Mouse (Mus musculus) midbrain, embryonic 15.5 days (tissue): Measurements from ENCODE around the gene N4bp2l2. TPM values are rescaled to one million over a fixed set of nuclear protein-coding genes. Genes with fewer than 3 reads are reported as not detected.

Experiments
- ATAC-seq: fragments of 200-750 bp; cut with Nextera tagmentation; replicated peaks from 2 replicates; pipeline ENCODE4 v1.8.0; 2017; ENCODE audit warnings: moderate TSS enrichment
- H3K27ac ChIP-seq: fragments of 300-500 bp; sonication (generic); 2 replicates; pipeline ENCODE4 v1.5.1; 2015; ENCODE audit warnings: mild to moderate bottlenecking, inconsistent platforms
- H3K27me3 ChIP-seq: fragments of 300-500 bp; sonication (generic); replicated peaks from 2 replicates; pipeline ENCODE4 v1.6.1; 2015; ENCODE audit warnings: inconsistent platforms
- H3K36me3 ChIP-seq: fragments of 300-500 bp; sonication (generic); replicated peaks from 2 replicates; pipeline ENCODE4 v1.6.1; 2015; ENCODE audit warnings: inconsistent platforms
- H3K4me1 ChIP-seq: fragments of 300-500 bp; sonication (generic); 2 replicates; pipeline ENCODE4 v1.6.1; 2015; ENCODE audit warnings: inconsistent platforms
- H3K4me2 ChIP-seq: fragments of 300-500 bp; sonication (generic); 2 replicates; pipeline ENCODE4 v1.6.1; 2015; ENCODE audit warnings: inconsistent platforms, mild to moderate bottlenecking, moderate library complexity
- H3K4me3 ChIP-seq: fragments of 300-500 bp; sonication (generic); 2 replicates; pipeline ENCODE4 v1.5.1; 2015; ENCODE audit warnings: mild to moderate bottlenecking, inconsistent platforms
- H3K9ac ChIP-seq: fragments of 300-500 bp; sonication (generic); 2 replicates; pipeline ENCODE4 v1.6.1; 2015; ENCODE audit warnings: mild to moderate bottlenecking, inconsistent platforms
- H3K9me3 ChIP-seq: fragments of 300-500 bp; sonication (generic); 2 replicates; pipeline ENCODE4 v1.6.1; 2016; ENCODE audit warnings: inconsistent platforms
- WGBS: fragments of 180-500 bp; shearing (Covaris S2); methylation state at CpG from one replicate; pipeline ENCODE4 v1.1.7; 2015; ENCODE audit warnings: mixed read lengths; 5-methylcytosine and 5-hydroxymethylcytosine counted together
- polyA plus RNA-seq: library from polyadenylated mRNA; unstranded; fragments of >200 nt; fragmentation: Nextera tagmentation; extraction: Ambion mirVana; gene quantifications from 2 replicates; pipeline ENCODE4 v1.2.1, GENCODE M21; 2015

Gene N4bp2l2
- polyA plus RNA-seq, 1 experiment from 2014 or later: 27.3 TPM

DNA sequence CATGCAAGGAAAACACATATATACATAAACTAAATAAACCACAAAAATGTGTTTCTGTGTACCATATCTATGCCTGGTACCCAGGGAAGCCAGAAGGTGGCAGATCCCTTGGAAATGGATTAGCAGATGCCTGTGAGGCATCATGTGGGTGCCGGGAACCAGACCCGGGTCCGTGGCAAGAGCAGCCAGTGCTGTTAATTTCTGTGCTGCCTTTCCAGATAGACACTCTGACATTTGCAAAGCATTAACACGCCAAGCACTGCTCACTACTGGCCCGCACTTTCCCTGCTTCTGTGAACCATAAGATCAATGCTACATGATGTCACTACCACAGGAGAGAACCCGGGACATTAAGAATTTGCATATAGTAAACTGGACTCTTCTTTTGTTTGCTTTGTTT, 59.9 kb downstream of the N4bp2l2 start:
- no peak overlapping the region for H3K4me2 ChIP-seq
- H3K36me3 ChIP-seq: peaks cover 12% of the 10 kb centered on the region; the same call in 1 of the 2 replicates
- no peak for ATAC-seq
- H3K9ac ChIP-seq: no peak overlapping the region
- H3K27ac ChIP-seq: no peak overlapping the region
- H3K4me3 ChIP-seq: no peak overlapping the region
- WGBS: 97% methylated on average over 6 of the region's 6 CpGs
- H3K27me3 ChIP-seq: no peaks in the 10 kb centered on the region
- H3K4me1 ChIP-seq: peaks cover 5% of the 10 kb centered on the region; the same call in 1 of the 2 replicates
- H3K9me3 ChIP-seq: no peaks in the 10 kb centered on the region

DNA sequence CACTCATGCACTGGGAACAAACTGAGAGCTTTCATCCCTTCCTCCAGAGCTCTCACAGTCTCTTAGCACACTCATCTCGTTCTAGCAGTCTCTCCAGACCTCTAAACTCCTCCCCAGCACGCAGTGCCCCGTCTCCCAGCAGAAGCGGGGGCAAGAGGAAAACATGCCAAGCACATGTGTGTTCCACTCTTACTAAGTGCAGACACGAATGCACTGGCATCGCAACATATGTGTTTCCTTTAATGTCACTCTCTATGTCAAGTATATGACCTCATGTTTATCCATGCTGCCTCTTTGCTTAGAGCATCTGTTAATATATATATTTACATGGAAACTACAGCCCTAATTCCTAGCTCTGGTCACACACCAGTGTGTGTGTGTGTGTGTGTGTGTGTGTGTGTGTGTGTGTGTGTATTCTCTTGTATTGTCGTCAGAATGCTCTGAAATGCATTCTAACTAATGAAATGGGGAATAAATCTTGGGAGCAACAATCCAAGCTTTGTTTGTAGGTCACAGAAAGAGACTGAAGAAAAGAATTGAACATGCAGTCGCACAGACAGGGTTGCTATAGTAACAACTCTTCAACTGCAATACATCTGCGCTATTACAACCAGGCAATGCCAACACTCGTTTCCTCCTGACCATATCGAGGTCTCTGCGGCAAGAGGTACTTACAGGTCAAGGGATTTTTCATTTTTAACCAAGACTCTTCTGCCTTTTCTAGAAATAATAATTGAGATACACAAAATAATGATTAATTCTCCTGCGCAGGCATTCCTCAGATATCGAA, 64.3 kb downstream of the N4bp2l2 start:
- H3K9me3 ChIP-seq: no peaks in the 10 kb centered on the region
- ATAC-seq: peak; percentile 81
- 59% methylated on average over 14 of the region's 14 CpGs for WGBS
- 0 out of 2 replicates have a peak, but pooled peaks cover 7% of the 10 kb centered on the region for H3K36me3 ChIP-seq
- no peak overlapping the region for H3K4me2 ChIP-seq
- no peaks in the 10 kb centered on the region for H3K27me3 ChIP-seq
- H3K9ac ChIP-seq: no peak overlapping the region
- H3K4me3 ChIP-seq: no peak overlapping the region
- peak overlapping the region; percentile 40 for H3K27ac ChIP-seq
- H3K4me1 ChIP-seq: peaks cover 10% of the 10 kb centered on the region; the same call in 1 of the 2 replicates

DNA sequence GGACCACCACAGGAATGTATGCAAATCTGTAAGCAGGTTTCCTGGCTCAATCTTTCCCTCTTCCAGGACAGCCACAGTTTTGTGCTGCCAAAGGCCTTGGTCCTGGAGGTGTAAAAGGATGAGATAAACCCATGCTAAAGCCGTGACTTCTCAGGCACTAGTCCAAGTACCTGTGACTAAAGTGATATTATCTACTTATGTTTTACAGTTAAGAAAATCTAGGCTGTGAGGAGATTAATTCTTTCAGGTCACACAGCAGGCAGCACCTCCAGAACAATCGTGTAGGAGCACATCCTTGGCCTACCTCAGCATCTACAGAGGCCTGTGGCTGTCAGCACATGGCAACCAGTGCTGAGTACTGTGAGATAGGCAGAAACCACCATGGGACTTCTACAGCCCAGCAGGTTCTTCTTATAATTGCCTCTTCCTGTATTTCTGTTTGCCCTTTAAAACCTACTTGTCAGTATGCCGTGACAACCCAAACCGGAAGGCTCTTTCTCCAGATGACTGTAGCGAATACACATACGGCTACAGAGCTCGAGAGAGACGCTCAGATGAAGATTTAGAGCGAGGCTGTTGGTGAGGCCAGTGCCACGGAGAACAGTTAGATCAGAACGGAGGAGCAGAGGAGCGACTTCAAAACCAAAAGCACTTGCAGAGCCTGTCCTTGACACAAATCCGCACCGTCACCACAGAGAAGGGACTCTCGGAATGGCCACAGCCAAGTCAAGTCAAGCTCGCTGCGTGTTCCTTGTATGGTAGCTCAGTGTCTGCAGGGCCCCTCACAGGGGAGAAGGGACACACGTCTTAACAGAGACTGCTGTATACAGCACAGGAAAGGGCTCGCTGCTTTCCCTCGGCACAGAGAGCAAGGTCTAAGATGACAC, 65.2 kb downstream of the N4bp2l2 start:
- no peak overlapping the region for H3K9ac ChIP-seq
- H3K27me3 ChIP-seq: 0 out of 2 replicates have a peak, but pooled peaks cover 4% of the 10 kb centered on the region
- ATAC-seq: peak; percentile 40
- H3K4me3 ChIP-seq: no peak overlapping the region
- whole genome bisulfite sequencing: 73% methylated on average over 20 of the region's 20 CpGs
- no peaks in the 10 kb centered on the region for H3K36me3 ChIP-seq
- no peaks in the 10 kb centered on the region for H3K9me3 ChIP-seq
- peak overlapping the region; percentile 40 for H3K27ac ChIP-seq
- H3K4me1 ChIP-seq: peaks cover 10% of the 10 kb centered on the region; the same call in 1 of the 2 replicates
- no peak overlapping the region for H3K4me2 ChIP-seq

DNA sequence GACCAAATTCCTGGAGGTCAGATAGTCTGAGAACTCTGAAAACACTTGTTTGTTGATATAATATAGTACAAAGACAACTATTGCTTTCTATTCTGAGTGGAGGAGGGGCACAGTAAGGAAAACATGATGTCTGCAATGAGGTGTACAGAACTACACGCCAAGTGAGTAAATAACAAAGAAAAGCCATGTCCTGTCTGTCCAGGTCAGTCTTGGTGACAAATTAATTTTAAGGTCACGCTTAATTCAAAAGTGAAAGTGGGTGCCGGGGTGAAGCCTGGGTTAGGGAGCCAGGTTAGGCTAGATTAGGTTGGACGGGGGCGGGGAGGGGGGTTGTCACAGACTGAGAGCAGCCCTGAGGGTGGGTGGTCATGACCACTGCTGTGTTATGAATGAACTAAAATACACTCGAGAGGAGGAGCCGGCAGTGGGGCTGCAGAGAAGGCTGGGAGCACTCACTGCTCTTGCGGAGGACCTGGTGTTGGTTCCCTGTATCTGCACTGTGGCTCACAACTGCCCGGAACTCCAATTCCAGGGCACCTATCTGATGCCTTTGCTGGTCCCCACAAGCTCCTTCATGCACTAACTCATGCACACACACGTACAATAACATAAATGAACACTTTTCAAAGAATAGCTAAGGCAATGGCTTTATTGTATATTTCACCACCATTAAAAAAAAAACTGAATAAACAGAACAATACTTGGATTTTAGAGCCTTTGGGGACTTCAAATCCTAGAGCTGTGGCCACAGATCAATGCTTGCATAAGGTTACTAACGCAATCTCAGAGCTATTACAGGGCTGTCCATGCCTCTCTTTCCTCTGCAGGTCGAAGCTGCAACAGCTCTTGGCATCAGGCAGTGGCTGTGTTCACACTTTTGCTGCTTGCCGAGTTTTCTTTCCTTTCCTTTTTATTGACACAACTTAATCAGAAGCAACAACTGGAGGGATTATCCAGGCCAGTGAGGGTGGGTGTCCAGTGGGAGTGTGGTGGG, 66.4 kb downstream of the N4bp2l2 start:
- H3K4me1 ChIP-seq: peaks cover 15% of the 10 kb centered on the region
- no peak overlapping the region for H3K9ac ChIP-seq
- ATAC-seq: no peak
- H3K9me3 ChIP-seq: no peaks in the 10 kb centered on the region
- no peaks in the 10 kb centered on the region for H3K36me3 ChIP-seq
- H3K27me3 ChIP-seq: peaks cover 4% of the 10 kb centered on the region; the same call in 1 of the 2 replicates
- WGBS: 66% methylated on average over 13 of the region's 13 CpGs
- H3K4me3 ChIP-seq: no peak overlapping the region
- 0 out of 2 replicates have a peak overlapping the region, but pooled peaks have one; percentile 40 for H3K27ac ChIP-seq
- H3K4me2 ChIP-seq: no peak overlapping the region

DNA sequence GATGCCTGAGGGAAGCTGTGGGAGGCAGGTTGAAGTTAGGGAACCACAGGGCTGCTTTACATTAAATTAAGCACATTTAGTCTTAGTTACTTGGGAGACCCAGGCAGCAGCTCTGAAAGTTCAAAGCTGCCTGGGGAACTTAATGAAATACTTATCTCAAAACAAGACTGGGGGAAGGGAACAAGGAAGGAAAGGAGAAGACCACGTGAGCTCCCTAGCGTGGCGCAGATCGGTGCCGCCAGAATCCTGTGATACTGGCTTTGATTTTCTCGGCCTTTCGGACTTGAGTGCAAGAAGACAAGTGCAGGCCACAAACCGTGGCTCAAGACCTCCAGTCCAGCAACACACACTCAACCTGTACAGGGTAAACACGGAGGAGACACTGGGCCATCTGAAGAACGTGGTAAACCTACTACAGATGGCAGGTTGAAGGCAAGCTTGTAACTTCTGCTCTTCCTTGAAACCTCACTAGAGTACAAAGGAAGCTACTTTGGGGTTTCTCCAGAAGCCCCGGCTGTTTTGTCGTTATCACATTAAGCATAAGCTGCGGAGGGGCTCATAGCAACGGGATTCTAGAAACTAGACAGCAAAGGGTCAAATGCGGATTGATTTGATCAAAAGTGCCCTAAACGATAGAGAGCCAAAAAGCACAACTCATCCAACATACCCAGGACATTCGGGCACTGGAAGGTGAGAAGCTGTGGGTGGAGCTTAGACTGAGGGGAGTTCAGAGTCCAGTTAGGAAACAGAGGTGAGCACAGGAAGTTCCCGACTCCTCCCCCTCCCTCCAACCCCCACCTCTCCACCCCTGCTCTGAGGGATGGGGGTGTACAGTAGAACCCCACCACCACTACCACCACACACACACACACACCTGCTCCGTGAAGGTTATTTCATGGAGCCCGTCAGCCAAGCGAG, 67.5 kb downstream of the N4bp2l2 start:
- H3K4me1 ChIP-seq: peaks cover 17% of the 10 kb centered on the region
- 73% methylated on average over 21 of the region's 21 CpGs for WGBS
- no peaks in the 10 kb centered on the region for H3K9me3 ChIP-seq
- peaks cover 4% of the 10 kb centered on the region; the same call in 1 of the 2 replicates for H3K27me3 ChIP-seq
- ATAC-seq: no peak
- no peak overlapping the region for H3K9ac ChIP-seq
- H3K4me3 ChIP-seq: no peak overlapping the region
- H3K27ac ChIP-seq: no peak overlapping the region
- H3K36me3 ChIP-seq: no peaks in the 10 kb centered on the region
- H3K4me2 ChIP-seq: no peak overlapping the region

DNA sequence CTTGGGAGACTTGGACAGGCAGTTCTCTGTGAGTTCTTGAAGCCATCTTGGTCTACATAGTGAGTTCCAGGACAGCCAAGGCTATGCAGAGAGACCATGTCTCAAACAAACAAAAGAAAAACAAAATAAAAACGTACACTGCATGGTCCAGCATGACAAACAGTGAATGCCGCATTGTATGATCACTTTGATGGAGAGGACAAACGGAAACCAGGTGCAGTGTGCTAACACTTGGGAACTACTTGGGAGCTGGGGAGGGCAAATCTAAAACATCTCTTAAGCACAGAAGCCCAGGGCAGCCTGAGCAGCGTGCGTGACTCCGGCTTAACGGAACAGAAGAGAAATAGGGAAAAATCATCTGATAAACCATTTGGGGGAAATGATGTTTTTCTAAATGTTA, 68.9 kb downstream of the N4bp2l2 start, which contains the start of gene N4bp2l1:
Gene N4bp2l1 (minus strand): TSS at position 101 of the 400 bp plus-strand sequence.
- H3K9ac ChIP-seq: no peak within 1 kb of the TSS
- no peak within 1 kb of the TSS for H3K27ac ChIP-seq
- H3K4me1 ChIP-seq: peaks cover 28% of the 10 kb centered on the region
- no peaks in the 10 kb centered on the region for H3K9me3 ChIP-seq
- H3K4me3 ChIP-seq: no peak within 1 kb of the TSS
- ATAC-seq: no peak
- no peak within 1 kb of the TSS for H3K4me2 ChIP-seq
- H3K36me3 ChIP-seq: no peaks in the 10 kb centered on the region
- WGBS: 89% methylated on average over 7 of the region's 7 CpGs
- peaks cover 4% of the 10 kb centered on the region; the same call in 1 of the 2 replicates for H3K27me3 ChIP-seq

DNA sequence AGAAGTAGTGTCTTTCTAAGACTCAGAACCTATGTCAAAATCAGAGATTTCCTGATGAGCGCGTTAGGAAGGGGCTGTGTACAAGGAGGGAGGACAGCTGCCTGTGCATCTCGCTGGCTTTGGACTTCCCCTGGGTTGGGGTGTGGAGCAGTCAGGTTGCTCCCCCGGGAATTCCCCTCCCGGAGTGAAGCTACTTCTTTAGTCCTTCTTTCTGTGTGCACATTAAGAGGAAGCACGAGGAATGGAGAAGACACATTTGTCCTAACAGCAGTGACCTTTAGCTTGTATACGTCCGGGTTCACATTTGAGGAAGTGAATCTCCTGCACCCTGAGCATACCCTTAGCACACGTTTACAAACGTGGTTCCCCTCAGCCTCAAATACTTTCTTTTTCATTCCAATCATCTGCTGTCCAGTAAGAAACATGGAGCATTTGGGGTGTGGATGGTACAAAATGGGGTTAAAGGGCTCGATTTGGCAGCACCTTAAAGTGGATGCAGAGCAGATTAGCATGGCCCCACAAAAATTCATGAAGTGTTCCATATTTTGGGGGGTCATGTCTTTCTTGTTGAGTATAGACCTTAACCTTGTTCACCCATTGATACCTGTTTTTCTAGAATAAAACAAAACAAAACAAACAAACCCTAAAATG, 70.5 kb downstream of the N4bp2l2 start:
- 55% methylated on average over 11 of the region's 11 CpGs for WGBS
- no peaks in the 10 kb centered on the region for H3K9me3 ChIP-seq
- no peak overlapping the region for H3K4me2 ChIP-seq
- H3K9ac ChIP-seq: no peak overlapping the region
- no peaks in the 10 kb centered on the region for H3K36me3 ChIP-seq
- peaks cover 18% of the 10 kb centered on the region for H3K4me1 ChIP-seq
- no peak overlapping the region for H3K4me3 ChIP-seq
- ATAC-seq: no peak
- H3K27ac ChIP-seq: no peak overlapping the region
- H3K27me3 ChIP-seq: peaks cover 4% of the 10 kb centered on the region; the same call in 1 of the 2 replicates

DNA sequence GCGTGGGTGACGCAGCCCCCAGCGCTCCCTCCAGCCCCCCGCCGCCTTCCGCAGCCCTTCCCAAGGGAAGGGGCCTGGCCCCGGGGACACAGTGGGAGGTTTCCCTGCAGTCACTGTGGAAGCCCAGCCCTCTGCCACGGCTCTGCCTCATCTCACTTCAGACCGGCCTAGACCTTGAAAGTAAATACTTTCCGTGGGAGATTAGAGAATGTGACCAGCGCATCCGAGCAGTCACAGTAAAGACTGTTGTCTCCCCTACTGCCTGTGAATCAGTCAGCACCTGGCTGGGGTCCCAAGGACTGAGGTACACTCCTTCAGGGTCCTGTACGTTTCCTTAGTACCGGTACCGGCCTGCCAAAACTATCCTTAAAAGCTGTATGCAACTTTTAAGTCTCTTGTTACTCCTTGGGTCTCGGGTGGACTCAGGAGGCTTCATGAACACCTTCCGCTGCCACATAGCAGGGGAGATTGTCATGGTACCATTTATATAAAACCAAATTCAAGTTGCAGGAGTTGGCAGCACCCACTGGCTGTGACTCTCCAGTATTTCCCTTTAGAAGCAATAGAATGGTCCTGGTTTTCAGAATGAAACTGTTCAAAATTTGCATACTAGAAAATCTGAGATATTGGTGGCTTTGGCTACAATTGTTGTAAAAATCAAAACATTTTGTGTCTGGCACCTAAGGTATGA, 71.2 kb downstream of the N4bp2l2 start:
- H3K4me2 ChIP-seq: peak overlapping the region; percentile 99
- peak overlapping the region; percentile 93 for H3K4me3 ChIP-seq
- peaks cover 4% of the 10 kb centered on the region; the same call in 1 of the 2 replicates for H3K27me3 ChIP-seq
- whole genome bisulfite sequencing: 7% methylated on average over 17 of the region's 17 CpGs
- no peaks in the 10 kb centered on the region for H3K9me3 ChIP-seq
- H3K4me1 ChIP-seq: peaks cover 18% of the 10 kb centered on the region
- H3K36me3 ChIP-seq: no peaks in the 10 kb centered on the region
- peak overlapping the region; percentile 76 for H3K9ac ChIP-seq
- H3K27ac ChIP-seq: peak overlapping the region; percentile 49; the same call in 1 of the 2 replicates
- peak; percentile 71 for ATAC-seq

DNA sequence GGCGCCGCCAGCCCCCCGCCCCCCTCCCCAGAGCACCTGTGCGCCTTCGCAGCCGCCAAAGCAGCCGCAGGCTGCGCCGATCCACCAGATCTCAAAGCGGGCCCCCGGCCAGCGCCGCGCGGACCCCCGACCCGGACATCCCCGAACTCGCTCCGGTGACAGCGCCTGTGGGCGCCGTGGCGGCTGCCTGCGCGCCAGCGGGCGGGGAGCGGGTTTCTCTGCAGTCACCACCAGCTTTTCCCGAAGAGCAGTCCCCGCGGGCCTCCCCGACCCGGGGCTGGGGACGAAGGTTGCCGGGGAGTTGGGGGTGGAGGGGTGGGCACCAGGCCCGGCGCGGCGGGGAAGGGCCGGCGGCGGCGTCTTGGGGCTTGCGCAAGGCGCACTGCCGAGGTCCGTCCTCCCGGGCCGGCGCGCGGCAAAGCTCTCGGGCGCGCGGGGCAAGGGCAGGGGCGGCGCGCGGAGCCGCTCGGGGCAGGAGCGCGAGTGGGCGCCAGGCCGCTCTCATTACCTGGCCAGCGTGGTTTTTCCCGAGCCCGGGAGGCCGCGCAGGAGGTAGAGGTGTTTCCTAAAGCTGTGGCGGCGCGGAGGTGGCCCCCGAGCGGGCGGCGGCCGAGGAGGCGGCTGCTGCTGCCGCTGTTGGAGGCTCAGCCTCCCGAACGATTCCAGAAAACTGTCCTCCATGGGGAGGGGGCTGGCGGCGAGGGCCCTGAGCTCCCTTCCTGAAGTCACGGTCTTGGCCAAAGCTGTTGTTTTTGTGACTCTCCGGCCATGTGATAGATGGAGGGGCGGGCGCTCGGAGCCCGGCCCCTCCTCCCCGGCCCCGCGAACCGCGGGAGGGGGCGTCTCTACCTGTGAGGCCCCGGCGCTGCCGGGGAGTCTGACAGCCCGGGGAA, 72.0 kb downstream of the N4bp2l2 start:
- Histone ChIP-seq H3K9me3 (no peaks in the 10 kb centered on the region), H3K4me2 (peak overlapping the region; percentile 99), H3K9ac (peak overlapping the region; percentile 76), H3K27ac (peak overlapping the region; percentile 49), H3K36me3 (no peaks in the 10 kb centered on the region), H3K4me1 (peaks cover 18% of the 10 kb centered on the region), H3K27me3 (peaks cover 4% of the 10 kb centered on the region; the same call in 1 of the 2 replicates), H3K4me3 (peak overlapping the region; percentile 93)
- ATAC-seq: peak; percentile 85
- WGBS: 1% methylated on average over 86 of the region's 102 CpGs
